Mouse (Mus musculus): ENCODE measurements around the gene S1pr4.

DNA sequence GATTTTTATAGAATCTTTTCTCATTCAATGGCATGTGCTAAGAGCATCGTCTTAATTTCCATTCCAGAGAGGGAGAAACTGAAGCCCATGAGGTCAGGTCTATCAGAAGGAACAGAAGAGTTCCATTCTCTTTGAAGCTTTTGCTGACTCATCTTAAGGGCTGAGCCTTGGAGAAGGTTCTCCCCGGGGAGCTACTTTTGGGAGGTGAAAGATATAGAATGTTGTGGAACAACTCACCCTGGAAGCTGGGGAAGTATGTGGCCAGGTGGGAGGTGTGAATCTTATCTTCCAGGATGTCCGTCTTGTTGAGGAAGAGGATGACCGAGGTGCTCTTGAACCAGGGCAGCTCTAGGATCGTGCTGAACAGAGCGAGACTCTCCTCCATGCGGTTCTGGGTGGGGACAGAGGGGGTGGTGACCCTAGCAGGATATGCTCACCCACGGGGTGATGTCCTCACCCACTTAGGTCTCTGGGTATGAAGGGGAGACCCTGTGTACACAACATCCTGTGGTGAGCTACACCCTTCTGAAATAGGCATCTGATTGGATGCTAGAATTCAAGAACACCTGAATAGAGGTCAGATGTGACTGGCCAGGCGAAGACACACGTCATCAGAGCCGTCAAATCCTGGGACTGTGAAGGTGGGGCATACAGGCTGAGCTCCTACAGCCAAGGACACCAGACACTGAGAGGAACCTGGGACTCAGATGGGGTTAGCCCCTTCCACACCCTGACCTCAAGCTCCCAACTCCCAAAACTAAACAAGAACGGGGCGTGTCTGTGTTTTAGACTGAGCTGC is 8.0 kb upstream of the S1pr4 start:
- no peak for TF ChIP-seq POLR2A (IDR thresholded peaks at IDR 0.05; ENCODE audit: borderline replicate concordance, low read depth, low read length)
- TF ChIP-seq CTCF (IDR thresholded peaks at IDR 0.05; ENCODE audit: low read depth, low read length), result no peak

All from bone marrow macrophage, adult 2 months (primary cell).